Mouse (Mus musculus) liver, embryonic 18 days (tissue): Measurements from ENCODE around the gene Spindoc. TPM values are rescaled to one million over a fixed set of nuclear protein-coding genes. Genes with fewer than 3 reads are reported as not detected.

Experiments
- polyA plus RNA-seq: library from polyadenylated mRNA; depleted of rRNA; stranded (reverse); fragments of >200 nt; gene quantifications from 2 replicates; pipeline ENCODE4 v1.2.3, GENCODE M21; 2012; rRNA removed

Spindoc gene
- polyA plus RNA-seq = 2.4 and 3.2 TPM in 2 replicates

DNA sequence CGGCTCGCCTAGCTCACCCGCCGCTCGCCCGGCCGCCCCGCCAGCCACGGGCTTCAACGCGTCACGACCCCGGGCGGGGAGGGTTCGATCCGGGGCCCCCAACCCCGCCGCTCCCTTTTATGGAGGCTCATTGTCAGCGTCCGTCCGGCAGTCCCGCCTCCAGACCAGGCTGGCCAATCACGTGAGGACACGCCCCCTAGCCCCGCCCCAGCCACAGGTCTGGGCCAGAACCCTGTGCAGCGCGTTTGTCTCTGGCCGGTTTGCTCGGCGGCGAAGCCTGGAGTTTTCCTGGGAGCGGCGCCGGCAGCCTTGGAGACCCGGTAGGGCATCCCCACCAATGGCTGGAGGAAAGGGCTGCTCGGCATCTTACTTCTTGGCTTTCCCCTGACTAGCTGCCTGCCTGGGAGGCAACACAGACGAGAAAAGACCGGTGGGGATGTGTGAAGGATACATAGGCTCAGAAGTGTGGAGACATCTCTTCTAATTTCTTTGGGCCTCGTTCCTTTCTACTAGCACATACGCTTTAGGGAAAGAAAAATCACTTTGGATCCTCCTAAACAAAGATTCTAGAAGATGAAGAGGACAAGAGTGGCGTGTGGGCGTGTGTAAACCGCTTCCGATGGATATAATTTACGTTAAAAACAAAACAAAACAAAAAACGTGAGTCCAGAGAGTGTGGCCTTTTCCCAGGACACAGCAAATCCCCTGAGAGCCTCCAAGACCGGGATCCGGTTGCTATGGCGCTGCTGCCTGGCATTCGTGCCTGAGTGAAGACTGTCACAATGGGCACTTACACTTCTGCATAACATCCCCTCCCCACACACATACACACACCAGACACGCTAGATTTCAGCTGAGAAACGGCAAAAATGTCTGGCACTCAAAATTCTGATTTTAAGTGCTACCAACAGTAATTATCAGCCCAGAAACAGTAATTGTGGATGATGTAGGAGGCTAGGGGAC lies at the start of gene Spindoc:
Spindoc (minus strand) TSS at position 92 of the 963 bp plus-strand sequence.

DNA sequence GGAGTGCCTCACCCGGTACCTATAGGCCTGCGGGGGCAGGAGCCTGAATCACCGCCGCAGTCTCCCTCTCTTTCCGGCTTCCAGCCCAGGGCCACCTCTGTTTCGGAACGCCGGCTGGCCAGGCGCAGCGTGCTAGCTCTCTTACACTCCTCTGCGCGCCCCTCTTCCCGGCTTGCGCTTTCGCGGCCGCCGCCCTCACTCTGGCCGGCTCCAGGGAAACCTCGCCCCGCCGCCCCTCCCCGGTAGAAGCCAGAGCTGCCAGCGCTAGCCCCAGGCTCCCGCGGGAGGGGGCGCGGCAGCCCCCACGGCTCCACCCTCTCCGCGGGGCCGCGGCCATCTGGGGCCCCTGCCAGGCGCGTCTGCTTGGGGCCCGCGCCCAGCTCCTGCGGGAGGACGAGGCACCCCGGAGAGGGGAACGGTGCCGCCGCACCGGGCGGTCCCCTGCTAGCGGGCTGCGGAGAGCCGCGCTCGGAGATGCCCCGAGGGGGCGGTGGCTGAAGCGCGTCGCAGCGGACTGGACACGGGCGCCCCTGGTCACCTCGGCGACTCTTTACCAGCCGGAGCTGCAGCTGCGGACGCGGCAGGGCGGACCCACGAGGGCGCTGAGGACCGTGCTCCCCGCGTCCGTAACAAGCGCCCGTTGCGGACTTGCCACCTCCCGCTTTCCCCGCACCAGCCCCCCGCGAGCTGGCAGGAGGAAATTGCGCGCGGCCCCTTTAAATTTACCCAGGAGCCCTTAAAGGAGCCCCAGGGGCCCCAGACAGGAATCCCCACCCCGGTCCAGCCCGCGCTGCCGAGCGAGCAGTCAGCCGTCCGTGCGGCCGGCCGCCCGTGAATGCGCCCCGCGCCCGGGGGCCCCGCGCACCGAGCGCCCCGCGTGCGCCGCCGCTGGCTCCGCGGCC lies 34.3 kb upstream of the Spindoc start, which contains the start of gene 2700081O15Rik:
2700081O15Rik (plus strand) TSS at position 792 of the 902 bp plus-strand sequence.

DNA sequence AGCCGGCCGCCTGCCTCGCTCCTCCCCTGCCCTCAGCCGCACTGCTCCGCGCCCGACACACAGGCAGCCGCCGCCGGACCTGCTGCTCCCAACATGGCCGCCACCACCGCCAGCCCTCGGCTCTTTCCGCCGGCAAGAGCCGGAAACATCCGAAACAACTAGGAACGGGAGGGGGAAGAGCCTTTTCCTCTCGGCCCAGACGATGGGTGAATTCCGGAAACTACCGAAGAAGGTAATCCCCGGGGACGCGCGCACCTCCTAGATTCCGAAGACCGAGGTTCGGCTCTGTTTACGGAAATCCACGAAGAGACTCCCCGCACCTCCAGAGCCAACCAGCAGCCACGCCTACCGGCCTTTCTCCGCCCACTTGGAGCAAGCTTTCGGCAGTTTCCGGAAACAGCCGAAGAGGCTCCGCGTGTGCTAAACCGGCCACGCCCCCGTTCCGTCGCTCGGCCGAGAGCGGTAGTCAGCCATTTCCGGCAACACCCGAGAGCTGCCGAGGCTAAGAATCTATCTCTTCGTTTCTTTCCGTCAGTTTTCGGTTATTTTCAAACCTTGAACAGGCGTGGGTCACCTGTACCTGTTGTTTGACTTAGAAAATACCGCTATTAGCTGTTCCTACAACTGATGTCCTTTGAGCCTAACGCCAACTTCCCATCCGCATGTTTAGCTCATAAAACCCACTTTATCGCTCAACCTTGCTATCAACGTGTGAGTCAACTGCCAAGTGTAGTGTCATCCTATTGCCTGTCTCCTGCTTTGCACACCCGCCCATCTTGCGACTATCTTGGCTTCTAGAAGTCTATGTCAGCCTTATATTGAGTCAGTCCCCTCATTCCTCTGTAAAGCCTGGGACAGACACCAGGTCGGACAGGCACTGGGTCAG lies 41.0 kb downstream of the Spindoc start, which contains the start of gene Mark2:
Mark2 (minus strand) TSS at position 349 of the 886 bp plus-strand sequence.

Other genes with a start within 250 kb of the Spindoc start
- 35.7 and 36.7 TPM in 2 replicates for gene Otub1, start 176.7 kb downstream of the Spindoc start, polyA plus RNA-seq
- gene Cox8a, start 165.4 kb downstream of the Spindoc start, polyA plus RNA-seq = 378 and 389 TPM in 2 replicates
- gene Naa40, start 141.8 kb downstream of the Spindoc start, polyA plus RNA-seq = 12.3 and 13.1 TPM in 2 replicates
- 1.9 and 2.0 TPM in 2 replicates for gene Rcor2, start 115.7 kb downstream of the Spindoc start, polyA plus RNA-seq
- gene Mark2, start 41.1 kb downstream of the Spindoc start, polyA plus RNA-seq = 11.8 and 13.6 TPM in 2 replicates
- 4.2 and 4.6 TPM in 2 replicates for gene 2700081O15Rik, start 34.6 kb upstream of the Spindoc start, polyA plus RNA-seq
- 48.5 and 50.4 TPM in 2 replicates for gene Rtn3, start 100.3 kb upstream of the Spindoc start, polyA plus RNA-seq
- gene Atl3, start 111.0 kb upstream of the Spindoc start, polyA plus RNA-seq = 8.3 TPM in 2 replicates
- gene Pla2g16, start 174.5 kb upstream of the Spindoc start, polyA plus RNA-seq = 10.5 and 13.8 TPM in 2 replicates
- gene Lgals12, start 224.2 kb upstream of the Spindoc start, polyA plus RNA-seq = 0.01 TPM in 1 of 2 replicates, not detected in the other
- gene Hrasls5, start 229.5 kb upstream of the Spindoc start, polyA plus RNA-seq = not detected in 2 replicates